Mouse (Mus musculus) inflammation-experienced regulatory T-cells, adult 6 months (primary cell): ENCODE results near the gene Angptl8. TPM values are rescaled to one million over a fixed set of nuclear protein-coding genes. Genes with fewer than 3 reads are reported as not detected.

Experiments used
- polyA plus RNA-seq, 3 experiments: library from polyadenylated mRNA; unstranded; fragments of 100-300 nt; shearing (Covaris generic); gene quantifications; one replicate each; pipeline ENCODE4 v1.2.1; 2017

Angptl8 gene
- polyA plus RNA-seq, 3 experiments from 2014 or later, result not detected

Other genes starting within 250 kb of the Angptl8 start
- gene Timm29, start 242.8 kb upstream of the Angptl8 start, polyA plus RNA-seq, result 1 to 10 TPM; 3.0 to 5.6 (median 3.4) TPM
- gene Yipf2, start 242.7 kb upstream of the Angptl8 start, polyA plus RNA-seq, result 10 to 100 TPM; 12.4 to 26.5 (median 18.1) TPM
- 10 to 100 TPM; 24.2 to 32.7 (median 26.9) TPM for gene Smarca4, start 219.3 kb upstream of the Angptl8 start, polyA plus RNA-seq
- gene Ldlr, start 112.0 kb upstream of the Angptl8 start, polyA plus RNA-seq, result 10 to 100 TPM in 2 of 3 experiments, 1 to 10 TPM in 1; 9.2 to 21.2 (median 14.6) TPM
- gene Spc24, start 75.2 kb upstream of the Angptl8 start, polyA plus RNA-seq, result 10 to 100 TPM in 1 of 3 experiments, 1 to 10 TPM in 2; 5.5 to 54.9 (median 8.6) TPM
- gene Kank2, start 36.8 kb upstream of the Angptl8 start, polyA plus RNA-seq, result not detected
- gene Dock6, start 17.1 kb downstream of the Angptl8 start, polyA plus RNA-seq, result 1 to 10 TPM; 1.7 to 2.1 (median 1.9) TPM
- gene Rab3d, start 82.7 kb downstream of the Angptl8 start, polyA plus RNA-seq, result 1 to 10 TPM; 7.4 to 9.6 (median 8.9) TPM
- gene Ccdc159, start 92.0 kb downstream of the Angptl8 start, polyA plus RNA-seq, result not detected
- 10 to 100 TPM in 1 of 3 experiments, 1 to 10 TPM in 2; 8.8 to 11.1 (median 9.7) TPM for gene Tmem205, start 92.0 kb downstream of the Angptl8 start, polyA plus RNA-seq
- gene Plppr2, start 101.5 kb downstream of the Angptl8 start, polyA plus RNA-seq, result 1 to 10 TPM in 1 of 3 experiments, under 1 TPM in 2; 0.26 to 1.2 (median 0.45) TPM
- gene Swsap1, start 120.2 kb downstream of the Angptl8 start, polyA plus RNA-seq, result 1 to 10 TPM; 3.6 to 6.2 (median 4.9) TPM
- under 1 TPM in 2 of 3 experiments, not detected in 1; 0.31 to 0.38 TPM for gene Epor, start 128.0 kb downstream of the Angptl8 start, polyA plus RNA-seq
- not detected for gene Rgl3, start 153.9 kb downstream of the Angptl8 start, polyA plus RNA-seq
- not detected for gene Ccdc151, start 167.1 kb downstream of the Angptl8 start, polyA plus RNA-seq
- gene Prkcsh, start 167.3 kb downstream of the Angptl8 start, polyA plus RNA-seq, result 10 to 100 TPM; 30.8 to 47.7 (median 36.1) TPM
- gene Elavl3, start 216.5 kb downstream of the Angptl8 start, polyA plus RNA-seq, result not detected
- gene Gm49318, start 235.7 kb downstream of the Angptl8 start, polyA plus RNA-seq, result not detected
- 1 to 10 TPM; 2.9 to 7.0 (median 6.5) TPM for gene Zfp653, start 235.9 kb downstream of the Angptl8 start, polyA plus RNA-seq
- 10 to 100 TPM; 27.7 to 40.0 (median 37.7) TPM for gene Ecsit, start 249.9 kb downstream of the Angptl8 start, polyA plus RNA-seq